Mouse (Mus musculus) left cerebral cortex, postnatal 25 days (tissue): Measurements from ENCODE around the gene Prg2. TPM values are rescaled to one million over a fixed set of nuclear protein-coding genes. Genes with fewer than 3 reads are reported as not detected.

Experiments
- DNase-seq, 2 experiments: peaks; one replicate each; pipeline ENCODE4 v3.0.0; 2022; ENCODE audit warnings: low spot score in 2 of 2, mixed read lengths in 1 of 2
- intact Hi-C: fragments of 180-260 bp; cut with DNase I; formaldehyde crosslinking; loops from one replicate; pipeline ENCODE4 v1.15.1; 2025
- total RNA-seq, 2 experiments: library from RNA; stranded (reverse); gene quantifications; 2 replicates each; pipeline ENCODE4 v1.2.3; 2021

The Prg2 gene
- total RNA-seq, result not detected

DNA sequence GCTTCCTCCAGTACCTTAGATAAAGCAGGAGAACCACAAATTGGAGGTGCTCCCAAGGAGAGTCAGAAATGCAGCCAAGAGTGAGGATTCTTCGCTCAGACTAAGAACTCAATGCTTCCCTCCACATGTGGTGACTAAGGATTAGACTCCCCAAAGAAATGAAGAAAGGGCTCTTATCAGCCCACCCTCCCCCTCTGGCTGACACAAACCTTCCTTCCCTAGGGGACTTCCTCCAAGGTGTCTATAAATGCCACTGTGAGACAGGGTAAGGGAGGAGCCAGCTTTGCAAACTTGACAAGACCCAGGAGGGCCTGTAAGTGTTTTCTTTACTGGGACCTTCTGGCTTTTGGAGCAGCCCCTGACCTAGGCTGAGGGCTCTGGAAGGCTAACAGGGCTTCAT lies at the start of gene Prg2:
Gene Prg2, plus strand, starts transcription at position 274 of the 400 bp plus-strand sequence.
- DNase-seq, result no peak
- intact Hi-C loops, result no loop called here

DNA sequence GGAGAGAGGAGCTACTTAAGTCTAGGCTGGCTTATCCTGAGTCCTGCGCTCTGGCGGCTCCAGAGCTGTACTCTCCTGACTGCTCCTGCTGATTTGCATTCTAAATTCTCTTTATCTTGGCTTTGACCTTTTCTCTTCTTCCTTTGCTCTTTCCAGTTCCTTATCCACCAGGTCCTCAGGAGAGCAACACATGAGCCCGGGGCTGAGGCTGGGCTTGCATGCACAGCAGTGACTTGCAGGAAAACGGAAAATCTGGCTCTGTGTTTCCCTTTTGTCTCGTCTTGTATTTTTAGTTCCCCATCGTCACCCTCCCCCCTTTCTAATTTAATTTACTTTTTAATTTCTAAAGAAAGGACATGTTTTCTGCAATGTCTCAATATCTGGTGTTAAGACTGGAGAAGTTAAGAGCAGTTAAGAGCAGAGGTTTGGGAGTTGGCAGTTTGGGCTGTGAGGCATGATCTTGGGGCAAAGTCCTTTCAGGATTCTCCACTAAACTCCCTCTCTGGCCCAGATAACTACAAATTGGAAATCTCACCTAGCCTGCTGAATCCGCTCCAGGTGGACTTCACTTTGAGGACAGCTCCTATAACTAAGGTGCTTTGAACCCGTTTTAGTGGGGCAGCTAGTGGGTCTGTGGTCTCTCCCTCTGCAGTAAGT lies 46.1 kb upstream of the Prg2 start:
- intact Hi-C loops, result no loop called here

GRCm38 (mm10) chr2:84934649-84935007 lies 45.6 kb upstream of the Prg2 start:
- DNase-seq, result no peak
- intact Hi-C loops, result no loop called here

More for the DNA sequence above, 46.1 kb upstream of the Prg2 start:
- no peak for DNase-seq

- DNase-seq, result no peak
- intact Hi-C loops, result no loop called here
These were observed 45.2 kb upstream of the Prg2 start for GRCm38 (mm10) chr2:84935065-84935464.

GRCm38 (mm10) chr2:84936474-84937429 lies 43.5 kb upstream of the Prg2 start, which contains the start of gene Slc43a3:
Gene Slc43a3 (plus strand): TSS chr2:84936579.
- intact Hi-C loops, result no loop called here
- no peak for DNase-seq

DNA sequence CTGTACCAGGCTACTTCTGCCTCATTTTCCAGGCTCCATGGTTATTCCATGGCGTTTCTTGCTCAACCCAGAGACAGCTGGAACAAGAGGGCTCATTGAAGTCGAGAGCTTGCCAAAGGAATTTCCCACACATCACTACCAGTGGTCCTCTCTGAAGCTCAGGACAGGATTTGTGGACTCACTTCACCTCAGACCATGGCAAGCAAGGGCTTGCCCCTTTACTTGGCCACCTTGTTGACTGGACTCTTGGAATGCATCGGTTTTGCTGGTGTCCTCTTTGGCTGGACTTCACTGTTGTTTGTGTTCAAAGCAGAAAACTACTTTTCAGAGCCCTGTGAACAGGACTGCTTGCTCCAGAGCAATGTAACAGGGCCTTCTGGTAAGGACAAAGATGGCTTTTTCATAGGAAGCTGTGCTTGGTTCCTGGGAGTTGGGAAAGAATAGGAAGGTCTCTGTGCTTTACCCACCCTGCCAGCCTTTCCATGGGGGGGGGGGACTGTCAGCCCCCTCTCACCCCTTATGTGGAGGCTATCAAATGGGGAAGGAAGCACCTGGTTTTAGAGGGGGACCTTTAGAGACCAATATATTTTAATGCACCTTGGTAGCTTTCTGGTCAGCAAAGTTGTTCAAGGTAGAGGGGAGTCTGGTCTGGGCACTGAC lies 42.6 kb upstream of the Prg2 start:
- no peak for DNase-seq
- intact Hi-C loops, result no loop called here

DNA sequence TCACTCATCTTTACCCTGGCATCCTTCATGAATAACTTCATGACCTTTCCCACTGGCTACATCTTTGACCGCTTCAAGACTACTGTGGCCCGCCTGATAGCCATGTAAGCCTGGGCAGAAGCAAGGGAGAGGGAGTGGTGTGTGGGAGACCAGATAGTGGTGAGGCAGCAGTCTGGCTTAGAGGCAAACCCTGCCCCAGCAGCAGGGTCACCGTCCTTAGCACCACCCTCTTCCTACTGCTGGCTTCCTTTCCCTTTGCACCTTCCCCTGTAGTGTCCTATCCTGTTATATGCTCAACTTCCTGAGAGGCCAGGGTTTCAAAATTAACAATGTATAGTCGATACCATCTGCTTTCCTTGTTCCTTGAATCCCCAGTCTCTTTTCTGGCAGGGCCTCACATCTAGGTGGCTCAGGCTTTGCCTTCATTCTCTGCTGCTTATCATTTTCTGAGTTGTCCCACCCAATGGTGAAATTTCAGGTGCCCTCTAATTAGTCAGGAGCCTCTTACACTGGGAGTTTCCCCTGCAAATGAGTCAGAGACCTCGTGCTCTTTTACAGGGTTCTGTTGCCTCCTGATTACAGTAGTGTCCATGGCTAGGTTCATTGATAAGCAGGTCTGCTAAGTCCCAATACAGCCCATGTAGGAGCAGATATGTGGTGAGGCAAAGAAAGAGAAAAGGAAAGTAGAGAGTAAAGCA lies 41.9 kb upstream of the Prg2 start:
- intact Hi-C loops, result no loop called here
- no peak for DNase-seq

DNA sequence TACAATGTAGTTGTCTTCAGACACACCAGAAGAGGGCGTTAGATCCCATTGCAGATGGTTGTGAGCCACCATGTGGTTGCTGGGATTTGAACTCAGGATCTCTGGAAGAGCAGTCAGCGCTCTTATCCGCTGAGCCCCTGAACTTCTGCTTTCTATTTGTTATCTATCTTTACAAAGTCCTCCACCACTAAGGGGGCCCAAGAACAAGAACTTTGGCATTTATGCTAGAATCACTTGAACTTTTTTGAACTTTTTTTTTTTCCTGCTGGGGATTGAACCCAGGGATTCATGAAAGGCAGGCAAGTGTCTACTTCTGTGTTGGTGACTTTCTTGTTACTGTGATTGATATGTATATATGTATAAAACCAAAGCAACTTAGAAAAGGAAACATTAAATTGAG lies 41.0 kb upstream of the Prg2 start:
- no peak for DNase-seq
- intact Hi-C loops, result no loop called here

- intact Hi-C loops, result no loop called here
- no peak for DNase-seq
These were observed 40.5 kb upstream of the Prg2 start for GRCm38 (mm10) chr2:84939711-84940110.

- no peak for DNase-seq
- intact Hi-C loops, result no loop called here
These were observed 38.9 kb upstream of the Prg2 start for GRCm38 (mm10) chr2:84941332-84941731.

- intact Hi-C loops, result no loop called here
- no peak for DNase-seq
These were observed 38.5 kb upstream of the Prg2 start for GRCm38 (mm10) chr2:84941795-84942194.

DNA sequence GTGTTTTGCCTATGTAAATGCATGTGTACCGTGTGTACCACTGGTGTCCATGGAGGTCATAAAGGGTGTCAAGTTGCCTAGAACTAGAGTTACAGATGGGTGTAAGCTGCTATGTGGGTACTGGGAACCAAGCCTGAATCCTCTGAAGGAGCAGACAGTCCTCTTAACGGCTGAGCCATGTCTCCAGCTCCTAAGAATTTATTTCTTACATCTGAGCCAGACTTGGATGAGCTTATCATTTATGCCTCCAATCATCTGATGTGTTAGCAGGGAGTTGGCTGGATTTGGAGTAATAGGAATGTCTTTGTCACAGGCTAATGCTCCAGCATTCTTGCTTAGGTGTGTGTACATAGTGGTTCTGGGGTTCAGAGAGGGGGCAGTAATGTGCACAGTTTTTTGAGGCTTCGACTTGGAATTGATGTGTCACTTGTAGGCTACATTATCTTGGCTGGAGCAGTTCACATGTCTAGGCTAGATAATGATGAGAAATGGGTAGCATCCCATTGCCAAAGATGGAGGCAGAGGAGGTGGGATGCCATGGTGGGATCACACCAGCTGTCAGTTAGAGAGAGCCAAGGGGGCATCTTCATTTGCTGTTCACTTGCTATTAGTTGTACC lies 33.0 kb upstream of the Prg2 start:
- intact Hi-C loops, result no loop called here
- DNase-seq, result peak in 1 of 2 experiments; percentile 3

GRCm38 (mm10) chr2:84948252-84948651 lies 32.0 kb upstream of the Prg2 start:
- intact Hi-C loops, result no loop called here
- DNase-seq, result no peak

DNA sequence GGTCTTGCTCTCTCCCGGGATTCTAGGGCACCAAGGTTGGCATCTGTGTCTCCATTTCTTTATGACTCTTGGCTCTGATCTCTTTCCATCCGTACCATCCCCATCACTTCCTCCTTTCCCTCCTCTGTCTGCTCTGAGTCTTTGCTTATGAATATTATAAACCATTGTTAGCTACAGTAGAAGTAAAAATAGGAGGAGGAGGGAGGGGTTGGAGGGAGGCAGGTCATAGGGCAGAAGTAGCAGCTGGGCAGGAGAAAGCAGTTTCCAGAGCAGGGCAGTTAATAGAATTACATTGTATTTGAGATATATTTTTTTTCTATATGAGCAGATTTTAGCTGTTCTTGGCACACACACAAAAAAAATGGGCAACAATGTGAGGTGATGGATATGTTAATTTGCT lies 31.5 kb upstream of the Prg2 start:
- DNase-seq, result peak in 1 of 2 experiments; percentile 21
- intact Hi-C loops, result no loop called here

GRCm38 (mm10) chr2:84951027-84951426 lies 29.2 kb upstream of the Prg2 start:
- DNase-seq, result peak in 1 of 2 experiments; percentile 56
- intact Hi-C loops, result no loop called here

GRCm38 (mm10) chr2:84952251-84952650 lies 28.0 kb upstream of the Prg2 start:
- no peak for DNase-seq
- intact Hi-C loops, result no loop called here

DNA sequence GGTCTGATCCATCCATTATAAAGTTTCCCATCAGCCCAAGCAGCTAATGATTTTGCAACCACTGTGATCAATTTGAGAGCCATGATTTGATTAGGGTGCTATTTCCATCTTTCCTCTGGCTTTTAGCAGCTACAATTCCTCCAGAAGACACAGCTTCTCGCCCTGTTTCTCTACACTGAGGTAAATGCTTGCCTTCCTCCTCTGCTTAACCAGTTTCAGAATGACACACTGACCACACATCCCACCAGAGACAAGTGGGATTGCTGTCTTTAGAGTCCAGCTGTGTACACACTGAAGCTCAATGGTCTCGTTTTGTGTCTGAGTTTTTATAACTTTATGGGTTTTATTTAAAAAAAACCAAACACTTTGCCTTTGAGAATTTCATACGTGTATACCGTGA lies 27.6 kb upstream of the Prg2 start:
- DNase-seq, result no peak
- intact Hi-C loops, result no loop called here

GRCm38 (mm10) chr2:84955435-84955834 lies 24.8 kb upstream of the Prg2 start:
- intact Hi-C loops, result no loop called here
- DNase-seq, result no peak

GRCm38 (mm10) chr2:84956274-84956673 lies 24.0 kb upstream of the Prg2 start:
- peak; percentile 44 to 46 for DNase-seq
- intact Hi-C loops, result loop anchor here (2.0 kb wide), 1 partner anchor 57 kb away; no protein-coding TSS in a partner anchor
